Comparison of ENCODE assay signal across 8 mouse cellular contexts in the genomic region with DNA sequence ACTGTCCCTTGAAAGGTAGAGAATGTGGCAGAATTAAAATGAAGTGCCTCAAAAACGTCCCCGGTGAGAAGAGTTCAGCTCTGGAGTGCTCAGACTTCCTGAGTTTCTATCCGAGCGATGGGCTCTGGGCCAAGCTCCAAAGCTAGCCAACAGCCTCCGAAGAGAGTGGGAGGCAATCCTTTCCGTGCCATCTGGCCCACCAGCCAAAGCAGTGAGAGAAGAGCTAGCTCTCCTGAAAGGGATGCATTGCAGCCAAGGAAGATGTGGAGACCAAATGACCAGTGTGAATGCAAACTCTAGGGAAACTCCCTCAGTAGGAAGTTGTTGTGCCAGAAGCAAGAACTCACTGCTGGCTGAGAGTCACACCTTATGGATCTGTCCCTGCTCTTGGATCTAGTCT. TPM values are rescaled to one million over a fixed set of nuclear protein-coding genes. Genes with fewer than 3 reads are reported as not detected.
DNase-seq lines count a peak whose midpoint lies in the region; ATAC-seq lines count a peak whose summit lies in the region.

No protein-coding gene starts in this region.

- H3K9me3 ChIP-seq in hindbrain, embryonic 16.5 days (ENCODE audit: control insufficient read depth, low read length) = no peaks in the 10 kb centered on the region
- no peaks in the 10 kb centered on the region for H3K9me3 ChIP-seq in hindbrain, embryonic 12.5 days (replicated peaks)
- H3K9me3 ChIP-seq in heart, embryonic 10.5 days = no peaks in the 10 kb centered on the region

- no peaks in the 10 kb centered on the region for H3K36me3 ChIP-seq in hindbrain, embryonic 16.5 days (ENCODE audit: control insufficient read depth, insufficient read depth, low read length)
- H3K36me3 ChIP-seq in hindbrain, embryonic 12.5 days = no peaks in the 10 kb centered on the region
- H3K36me3 ChIP-seq in heart, embryonic 10.5 days = no peaks in the 10 kb centered on the region

- 53% methylated on average over 6 of the region's 6 CpGs for WGBS in hindbrain, embryonic 16.5 days
- WGBS in hindbrain, embryonic 12.5 days = 89% methylated on average over 6 of the region's 6 CpGs
- WGBS in heart, embryonic 10.5 days = 76% methylated on average over 6 of the region's 6 CpGs

- ATAC-seq in hindbrain, embryonic 16.5 days = peak; percentile 86
- ATAC-seq in hindbrain, embryonic 12.5 days (ENCODE audit: low FRiP score) = no peak
- no peak for ATAC-seq in erythroblast, adult 5-6 weeks (replicated peaks; ENCODE audit: low FRiP score, poor library complexity, severe bottlenecking)

- H3K27ac ChIP-seq in hindbrain, embryonic 16.5 days (ENCODE audit: low read depth, low read length) = no peak overlapping the region
- no peak overlapping the region for H3K27ac ChIP-seq in hindbrain, embryonic 12.5 days
- no peak overlapping the region for H3K27ac ChIP-seq in heart, embryonic 10.5 days

- peak; percentile 83 for DNase-seq in cerebellum, adult 9-11 months
- DNase-seq in layer of hippocampus, adult 9-10 months (ENCODE audit: low spot score) = peak; percentile 13
- peak; percentile 88 for DNase-seq in right cerebral cortex, adult 18-20 months
- no peak for DNase-seq in embryo, embryonic 10.5 days (ENCODE audit: low spot score)
- no peak for DNase-seq in heart, embryonic 10.5 days (ENCODE audit: low spot score)

- H3K9ac ChIP-seq in hindbrain, embryonic 16.5 days (ENCODE audit: low read depth, low read length) = no peak overlapping the region
- H3K9ac ChIP-seq in hindbrain, embryonic 12.5 days = no peak overlapping the region

- no peaks in the 10 kb centered on the region for H3K27me3 ChIP-seq in hindbrain, embryonic 16.5 days (replicated peaks; ENCODE audit: control insufficient read depth, insufficient read depth, low read length)
- no peaks in the 10 kb centered on the region for H3K27me3 ChIP-seq in hindbrain, embryonic 12.5 days
- H3K27me3 ChIP-seq in heart, embryonic 10.5 days (ENCODE audit: insufficient read depth, poor library complexity, severe bottlenecking) = no peaks in the 10 kb centered on the region

- no peak overlapping the region for H3K4me3 ChIP-seq in hindbrain, embryonic 16.5 days (ENCODE audit: low read length)
- H3K4me3 ChIP-seq in hindbrain, embryonic 12.5 days = no peak overlapping the region
- H3K4me3 ChIP-seq in heart, embryonic 10.5 days = no peak overlapping the region

- no peaks in the 10 kb centered on the region for H3K4me1 ChIP-seq in hindbrain, embryonic 16.5 days (ENCODE audit: control insufficient read depth, insufficient read depth, low read depth, low read length)
- H3K4me1 ChIP-seq in hindbrain, embryonic 12.5 days = no peaks in the 10 kb centered on the region
- no peaks in the 10 kb centered on the region for H3K4me1 ChIP-seq in heart, embryonic 10.5 days

- H3K4me2 ChIP-seq in hindbrain, embryonic 16.5 days (ENCODE audit: low read length) = no peak overlapping the region
- no peak overlapping the region for H3K4me2 ChIP-seq in hindbrain, embryonic 12.5 days (replicated peaks)

RNA-seq across cellular contexts. Expression of gene 4930453N24Rik, which starts 59.1 kb away (rescaled TPM):
- polyA plus RNA-seq in hindbrain, embryonic 16.5 days (2015; fragmentation: Nextera tagmentation; extraction: Ambion mirVana) = 14.0 and 14.8 TPM in 2 replicates
- 25.6 and 28.3 TPM in 2 replicates for polyA plus RNA-seq in hindbrain, embryonic 12.5 days (2016; fragmentation: Nextera tagmentation; extraction: Ambion mirVana)
- 5.0 and 8.2 TPM in 2 replicates for total RNA-seq in erythroblast, adult 5-6 weeks (2015; ENCODE audit: low replicate concordance)
- total RNA-seq in erythroblast, adult 5-6 weeks (2017; ENCODE audit: low replicate concordance) = 9.5 and 10.4 TPM in 2 replicates
- polyA plus RNA-seq in heart, embryonic 10.5 days (2016; fragmentation: Nextera tagmentation; extraction: Ambion mirVana) = 18.3 and 18.9 TPM in 2 replicates

Comparison
In these comparisons a context has a peak if more than half of its experiments do, and no peak if none do; other contexts are left out.
1. DNase-seq: peak in cerebellum, adult 9-11 months (single experiment), layer of hippocampus, adult 9-10 months (single experiment) and right cerebral cortex, adult 18-20 months (single experiment); none in embryo, embryonic 10.5 days (single experiment) and heart, embryonic 10.5 days (single experiment).